Mouse (Mus musculus): ENCODE results near the gene Tbcc. TPM values are rescaled to one million over a fixed set of nuclear protein-coding genes. Genes with fewer than 3 reads are reported as not detected.

Tbcc gene
- total RNA-seq, 2 experiments from 2014 or later = 1.1 to 7.5 TPM

GRCm38 (mm10) chr17:46864566-46865195 is 25.8 kb upstream of the Tbcc start:
- ATAC-seq (replicated peaks; ENCODE audit: low FRiP score, poor library complexity, severe bottlenecking) = 0 out of 2 replicates have a peak, but pooled peaks have one; percentile 35

DNA sequence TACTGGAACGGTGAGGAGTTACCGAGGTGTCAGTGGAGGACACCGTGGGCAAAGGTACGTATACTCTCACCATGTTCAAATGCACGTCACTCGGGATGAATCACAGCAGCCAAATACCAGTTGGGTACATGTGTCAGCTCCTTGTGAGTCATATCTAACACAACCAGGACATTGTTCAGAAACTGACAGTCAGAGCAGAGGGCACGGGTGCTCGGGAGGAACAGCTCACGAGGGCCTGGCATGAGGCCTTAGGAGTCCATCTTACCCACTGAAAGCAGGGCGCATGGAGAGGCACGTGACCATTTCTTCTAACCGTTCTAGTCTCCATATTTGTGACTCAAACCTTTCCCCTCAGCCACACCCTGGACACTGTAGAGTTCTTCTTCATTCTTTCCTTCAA is 23.6 kb upstream of the Tbcc start:
- no peak for ATAC-seq (replicated peaks; ENCODE audit: low FRiP score, poor library complexity, severe bottlenecking)

- no peak for ATAC-seq (replicated peaks; ENCODE audit: low FRiP score, poor library complexity, severe bottlenecking)
These were observed 20.2 kb upstream of the Tbcc start for GRCm38 (mm10) chr17:46870204-46870798.

GRCm38 (mm10) chr17:46870913-46871312 is 19.6 kb upstream of the Tbcc start:
- no peak for ATAC-seq (replicated peaks; ENCODE audit: low FRiP score, poor library complexity, severe bottlenecking)

GRCm38 (mm10) chr17:46872806-46873205 is 17.7 kb upstream of the Tbcc start:
- ATAC-seq (replicated peaks; ENCODE audit: low FRiP score, poor library complexity, severe bottlenecking) = no peak

- no peak for ATAC-seq (replicated peaks; ENCODE audit: low FRiP score, poor library complexity, severe bottlenecking)
These were observed 16.4 kb upstream of the Tbcc start for GRCm38 (mm10) chr17:46874133-46874532.

GRCm38 (mm10) chr17:46875626-46876025 is 14.9 kb upstream of the Tbcc start:
- ATAC-seq (replicated peaks; ENCODE audit: low FRiP score, poor library complexity, severe bottlenecking) = no peak

- no peak for ATAC-seq (replicated peaks; ENCODE audit: low FRiP score, poor library complexity, severe bottlenecking)
These were observed 14.0 kb upstream of the Tbcc start for GRCm38 (mm10) chr17:46876371-46876950.

DNA sequence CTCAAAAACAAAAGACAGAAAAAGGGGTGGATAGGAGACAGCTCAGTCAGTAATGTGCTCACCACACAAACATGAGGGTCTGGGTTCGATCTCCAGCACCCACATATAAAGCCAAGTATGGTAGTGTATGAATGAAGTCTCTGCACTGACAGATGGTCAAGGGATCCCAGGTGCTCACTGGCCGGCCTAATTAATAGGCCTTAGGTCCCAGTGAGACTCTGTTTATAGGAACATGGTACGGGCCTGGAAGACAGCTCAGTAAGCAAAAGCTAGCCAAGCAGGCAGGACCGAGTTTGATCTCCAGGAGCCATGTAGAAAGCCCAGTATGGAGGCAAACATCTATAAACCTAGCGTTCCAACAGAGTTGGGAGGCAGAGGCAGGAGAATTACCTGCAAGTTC is 13.4 kb upstream of the Tbcc start:
- no peak for ATAC-seq (replicated peaks; ENCODE audit: low FRiP score, poor library complexity, severe bottlenecking)

DNA sequence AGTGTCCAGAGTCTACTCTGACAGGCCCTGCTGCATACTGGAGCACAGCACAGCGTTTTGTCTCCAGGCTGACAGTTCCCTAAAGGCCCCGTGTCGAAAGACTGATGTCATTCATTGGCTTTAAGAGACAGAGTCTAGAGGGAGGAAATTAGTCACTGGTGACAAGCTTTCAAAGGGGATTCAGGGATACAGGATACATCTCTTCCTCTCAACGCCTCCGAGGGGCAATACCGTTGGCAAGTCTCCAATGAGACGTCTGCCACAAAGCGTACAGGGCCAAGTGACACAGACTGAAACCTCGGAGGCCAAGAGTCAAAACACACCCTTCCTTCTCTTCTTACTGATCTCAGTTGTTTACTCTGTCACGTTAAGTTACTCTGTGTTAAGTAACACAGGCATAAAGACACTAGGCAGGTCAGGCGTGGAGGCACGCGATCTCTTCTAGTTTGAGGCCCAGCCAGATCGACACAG is 10.6 kb upstream of the Tbcc start:
- no peak for ATAC-seq (replicated peaks; ENCODE audit: low FRiP score, poor library complexity, severe bottlenecking)

DNA sequence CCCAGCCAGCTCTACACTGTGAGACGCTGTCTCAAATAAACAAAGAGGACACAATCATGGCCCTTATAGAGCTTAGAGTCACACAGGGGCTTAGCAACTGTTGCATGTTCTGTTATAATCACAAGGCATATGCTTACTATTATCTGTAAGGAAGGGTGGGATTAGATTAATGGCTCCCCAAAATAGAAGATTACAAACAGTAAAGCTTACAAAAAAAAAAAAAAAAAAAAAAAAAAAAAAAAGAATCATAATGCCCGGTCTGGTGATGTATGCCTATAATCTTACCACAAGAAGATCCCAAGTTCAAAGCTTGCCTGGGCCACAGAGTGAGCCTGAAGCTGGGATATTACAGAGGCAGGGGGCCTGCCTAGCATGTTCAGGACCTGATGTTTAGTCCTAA is 10.2 kb upstream of the Tbcc start:
- no peak for ATAC-seq (replicated peaks; ENCODE audit: low FRiP score, poor library complexity, severe bottlenecking)

DNA sequence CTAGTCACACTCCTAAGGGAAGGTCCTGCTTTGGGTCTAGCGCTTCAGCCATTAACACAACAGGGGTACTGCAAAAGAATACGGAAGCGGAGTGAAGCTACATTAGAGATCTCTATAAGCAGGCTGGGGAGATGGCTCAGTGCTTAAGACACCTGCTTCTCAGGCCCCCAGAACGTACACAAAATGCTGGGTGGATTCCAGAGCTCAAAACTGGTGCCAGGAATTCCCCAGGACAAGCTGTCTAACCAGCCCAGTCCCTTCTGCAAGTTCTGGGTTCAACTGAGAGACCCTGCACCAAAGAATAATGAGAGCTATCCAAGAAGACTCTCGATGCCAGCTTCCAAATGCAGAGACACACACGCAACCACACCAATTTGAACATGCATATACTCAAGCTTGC is 8.8 kb upstream of the Tbcc start:
- ATAC-seq (replicated peaks; ENCODE audit: low FRiP score, poor library complexity, severe bottlenecking) = no peak

GRCm38 (mm10) chr17:46883107-46883506 is 7.4 kb upstream of the Tbcc start:
- ATAC-seq (replicated peaks; ENCODE audit: low FRiP score, poor library complexity, severe bottlenecking) = no peak

GRCm38 (mm10) chr17:46884766-46885165 is 5.7 kb upstream of the Tbcc start:
- ATAC-seq (replicated peaks; ENCODE audit: low FRiP score, poor library complexity, severe bottlenecking) = no peak

- no peak for ATAC-seq (replicated peaks; ENCODE audit: low FRiP score, poor library complexity, severe bottlenecking)
These were observed 5.1 kb upstream of the Tbcc start for GRCm38 (mm10) chr17:46885218-46885909.

DNA sequence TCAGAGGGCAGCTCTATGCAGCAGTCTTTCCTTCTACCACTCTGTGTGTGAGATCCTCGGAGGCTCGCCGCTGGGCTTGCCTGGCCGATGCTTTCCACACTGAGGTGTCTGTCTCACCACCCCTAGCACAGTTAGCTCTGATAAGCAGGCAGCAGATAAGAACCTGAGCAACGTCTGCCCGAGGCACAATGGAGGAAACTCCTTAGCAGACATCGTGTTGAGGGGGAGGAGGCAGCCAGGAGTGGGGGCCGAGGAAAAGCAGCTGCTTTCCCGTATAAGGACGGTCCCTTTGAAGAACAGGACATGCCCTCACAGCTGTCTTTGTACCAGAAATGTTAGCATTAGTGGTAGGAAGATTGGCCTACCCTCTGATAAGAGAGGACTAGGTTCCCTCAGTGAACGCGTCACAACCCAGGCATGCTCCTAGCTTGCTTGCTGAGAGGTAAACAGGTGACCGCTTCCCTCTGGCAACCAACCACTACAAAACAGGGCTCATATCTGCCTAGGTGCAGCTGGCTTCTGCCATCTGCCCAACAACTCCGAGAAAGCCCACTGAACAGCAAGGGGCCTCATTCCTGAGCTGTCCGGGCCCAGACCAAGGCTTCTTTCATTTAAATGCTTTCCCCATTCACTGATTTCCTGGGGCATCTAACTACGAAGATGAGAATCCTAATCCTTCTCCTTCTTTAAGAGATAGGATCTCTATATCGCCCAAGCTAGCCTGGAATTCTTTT is 4.4 kb upstream of the Tbcc start:
- ATAC-seq (replicated peaks; ENCODE audit: low FRiP score, poor library complexity, severe bottlenecking) = 0 out of 2 replicates have a peak, but pooled peaks have one; percentile 22

- no peak for ATAC-seq (replicated peaks; ENCODE audit: low FRiP score, poor library complexity, severe bottlenecking)
These were observed 1.8 kb upstream of the Tbcc start for GRCm38 (mm10) chr17:46888511-46889212.

DNA sequence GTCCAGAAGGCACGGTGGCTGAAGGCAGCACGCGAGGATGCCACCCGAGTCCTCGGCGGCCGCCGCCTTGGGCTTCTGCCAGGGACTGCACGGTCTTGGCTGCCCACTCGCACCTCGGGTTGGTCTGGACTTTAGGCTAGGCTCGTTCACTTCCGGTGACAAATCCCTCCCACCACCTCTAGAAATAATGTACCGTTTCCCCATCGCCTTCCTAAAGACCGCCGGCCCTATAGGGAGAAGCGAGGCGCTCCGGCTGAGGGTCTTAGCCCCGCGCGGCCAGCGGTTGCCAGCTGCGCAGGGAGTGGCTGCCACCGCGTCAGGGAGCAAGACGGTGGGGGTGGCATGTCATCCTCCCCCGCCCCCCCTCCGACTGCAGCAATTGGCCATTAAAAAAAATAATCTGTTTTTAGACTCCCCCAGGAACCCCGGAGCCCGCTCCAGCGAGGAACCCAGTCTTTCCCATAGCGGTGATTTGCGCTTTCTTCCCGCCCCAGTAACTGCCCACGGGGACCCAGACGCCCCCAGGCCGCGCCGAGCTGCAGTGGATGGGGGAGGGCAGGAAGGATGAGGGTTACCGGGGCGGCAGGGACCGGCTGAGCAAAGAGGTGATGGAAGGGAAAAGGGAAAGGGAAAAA is 917 bp upstream of the Tbcc start:
- peak; percentile 40 for ATAC-seq (replicated peaks; ENCODE audit: low FRiP score, poor library complexity, severe bottlenecking)
